Mouse (Mus musculus) heart, postnatal 25 days (tissue): ENCODE measurements around the gene Ap1m1. TPM values are rescaled to one million over a fixed set of nuclear protein-coding genes. Genes with fewer than 3 reads are reported as not detected.

Experiments used
- DNase-seq: peaks from one replicate; pipeline ENCODE4 v3.0.0; 2022; ENCODE audit warnings: low spot score
- intact Hi-C: fragments of 180-260 bp; cut with DNase I; formaldehyde crosslinking; loops from one replicate; pipeline ENCODE4 v1.15.1; 2025
- total RNA-seq, 2 experiments: library from RNA; stranded (reverse); gene quantifications; 2 replicates each; pipeline ENCODE4 v1.2.3; 2021

Ap1m1 gene
- total RNA-seq, 2 experiments from 2014 or later = 44.0 to 46.1 TPM

DNA sequence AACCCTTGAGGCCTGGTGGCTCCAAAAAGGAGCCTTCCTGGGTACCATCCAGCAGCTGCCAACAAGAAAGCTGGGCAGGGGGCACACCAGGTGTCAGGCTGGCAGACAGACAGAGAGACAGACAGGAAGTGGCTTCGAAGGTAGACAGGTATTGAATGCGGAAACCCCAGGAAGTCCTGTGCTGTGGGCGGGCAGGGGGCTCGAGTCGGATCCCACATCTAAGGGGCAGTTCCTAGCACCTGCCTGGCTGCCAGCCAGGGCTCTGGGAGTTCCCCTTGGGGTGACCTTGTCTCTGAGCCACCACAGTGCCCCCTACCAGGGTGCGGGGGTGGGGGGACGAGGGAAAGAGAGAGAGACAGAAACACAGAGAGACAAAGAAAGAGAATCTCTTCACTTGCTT is 39.3 kb downstream of the Ap1m1 start:
- intact Hi-C loops = no loop called here
- DNase-seq = no peak

DNA sequence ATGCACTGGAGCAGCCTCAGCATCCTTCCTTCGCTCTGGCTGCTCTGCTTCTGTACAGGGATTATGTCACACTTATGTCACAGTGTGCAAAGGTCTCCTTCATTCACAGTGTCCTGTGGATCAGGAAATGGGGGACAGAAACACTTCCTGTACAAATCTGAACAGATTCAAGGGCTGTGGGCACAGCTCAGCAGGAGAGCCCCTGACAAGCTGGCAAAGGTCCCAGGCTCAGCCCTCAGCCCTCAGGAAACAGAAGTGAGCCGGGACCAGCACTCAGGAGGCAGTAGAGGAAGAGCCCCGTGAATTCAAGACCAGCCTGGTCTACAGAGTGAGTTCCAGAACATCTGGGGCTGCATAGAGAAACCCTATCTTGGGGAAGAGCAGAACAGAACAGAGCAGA is 41.8 kb downstream of the Ap1m1 start:
- intact Hi-C loops = no loop called here
- no peak for DNase-seq

DNA sequence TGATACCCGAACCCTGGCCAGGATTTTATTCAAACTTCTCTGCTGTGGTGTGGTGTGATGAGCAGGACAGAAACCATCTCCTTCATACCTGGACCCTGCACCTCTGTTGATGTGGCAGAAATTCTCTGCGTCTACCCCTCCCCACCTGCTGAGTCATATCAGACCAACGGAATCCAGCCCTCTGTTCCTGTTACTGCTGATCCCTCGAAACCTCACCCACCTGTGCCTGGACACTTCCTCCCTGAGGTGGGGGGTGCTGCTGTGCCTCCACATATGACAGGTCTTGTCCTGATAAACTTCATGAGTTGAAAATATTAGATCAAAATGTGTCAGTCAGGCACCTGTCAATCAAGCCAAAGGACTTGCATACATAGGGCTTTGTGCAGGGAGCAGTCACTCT is 45.5 kb downstream of the Ap1m1 start:
- intact Hi-C loops = no loop called here
- no peak for DNase-seq

DNA sequence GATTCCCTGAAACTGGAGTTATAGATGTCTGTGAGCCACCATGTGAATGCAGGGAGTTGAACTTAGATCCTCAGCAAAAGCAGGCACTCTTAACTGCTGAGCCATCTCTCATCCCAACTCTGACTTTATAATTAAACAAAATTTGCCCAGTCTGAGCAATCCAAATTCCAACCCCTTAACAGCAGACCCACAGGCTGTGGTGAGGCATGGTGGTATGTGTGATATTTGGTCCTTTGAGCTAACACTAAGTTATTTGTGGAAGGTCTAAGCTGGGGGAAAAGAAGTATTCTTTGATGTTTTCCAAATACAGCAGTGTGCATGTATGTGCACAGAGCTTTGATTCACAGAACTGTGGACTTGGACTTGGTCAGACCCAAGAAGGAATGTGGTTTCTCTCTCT is 49.2 kb downstream of the Ap1m1 start:
- intact Hi-C loops = no loop called here
- no peak for DNase-seq

DNA sequence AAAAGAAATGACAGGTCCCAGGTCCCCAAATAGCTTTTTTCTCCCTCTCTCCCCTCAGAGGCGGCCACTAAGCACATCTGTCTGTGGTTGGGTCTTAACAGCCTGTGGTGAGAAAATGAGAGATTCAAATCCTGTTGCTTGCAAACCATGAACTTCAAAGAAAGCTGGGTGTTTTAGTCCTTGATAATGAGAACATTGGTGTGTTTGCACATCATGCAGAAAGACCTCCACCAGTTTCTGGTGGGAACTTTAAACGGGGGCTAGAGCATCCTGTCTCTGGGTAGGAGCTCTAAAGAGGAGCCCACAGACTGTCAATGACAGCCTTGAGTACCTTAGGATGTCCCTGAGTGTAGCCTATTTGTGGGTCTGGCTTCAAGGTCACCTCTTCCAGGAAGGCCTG is 51.3 kb downstream of the Ap1m1 start:
- no peak for DNase-seq
- intact Hi-C loops = no loop called here

DNA sequence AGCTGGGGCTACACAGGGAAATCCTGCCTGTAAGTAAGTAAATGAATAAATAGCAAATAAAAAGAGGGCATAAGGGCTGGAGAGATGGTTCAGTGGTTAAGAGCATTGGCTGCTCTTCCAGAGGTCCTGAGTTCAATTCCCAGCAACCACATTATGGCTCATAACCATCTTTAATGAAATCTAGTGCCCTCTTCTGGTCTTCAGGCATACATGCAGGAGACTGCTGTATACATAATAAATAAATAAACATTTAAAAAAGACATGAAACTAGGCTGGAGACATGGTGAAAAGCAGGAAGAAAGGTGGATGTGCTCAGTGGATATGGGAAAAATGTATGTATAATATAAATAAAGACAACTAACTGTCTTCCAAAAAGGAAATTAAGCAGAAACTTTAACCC is 53.5 kb downstream of the Ap1m1 start:
- DNase-seq = no peak
- intact Hi-C loops = loop anchor here (2.0 kb wide), 1 partner anchor 17 kb away; no protein-coding TSS in a partner anchor

DNA sequence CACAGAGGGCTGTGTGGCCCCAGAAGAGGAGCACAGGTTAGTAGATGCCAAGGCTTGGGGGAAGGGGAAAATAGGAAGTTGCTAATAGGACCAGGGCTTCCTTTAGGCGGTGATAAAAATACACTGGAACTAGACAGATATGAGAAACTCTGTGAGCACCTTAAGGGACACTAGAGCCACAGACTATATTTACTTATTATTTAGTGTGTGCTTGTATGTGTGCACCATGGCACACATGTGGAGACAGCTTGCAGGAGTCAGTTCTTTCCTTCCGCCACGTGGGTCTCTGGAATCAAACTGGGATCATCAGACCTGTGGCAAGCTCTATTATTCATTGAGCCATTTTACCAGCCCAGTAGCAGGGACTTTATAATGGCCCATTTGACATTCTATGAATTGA is 55.3 kb downstream of the Ap1m1 start:
- DNase-seq = no peak
- intact Hi-C loops = loop anchor here (1.0 kb wide), 1 partner anchor 27 kb away; no protein-coding TSS in a partner anchor

DNA sequence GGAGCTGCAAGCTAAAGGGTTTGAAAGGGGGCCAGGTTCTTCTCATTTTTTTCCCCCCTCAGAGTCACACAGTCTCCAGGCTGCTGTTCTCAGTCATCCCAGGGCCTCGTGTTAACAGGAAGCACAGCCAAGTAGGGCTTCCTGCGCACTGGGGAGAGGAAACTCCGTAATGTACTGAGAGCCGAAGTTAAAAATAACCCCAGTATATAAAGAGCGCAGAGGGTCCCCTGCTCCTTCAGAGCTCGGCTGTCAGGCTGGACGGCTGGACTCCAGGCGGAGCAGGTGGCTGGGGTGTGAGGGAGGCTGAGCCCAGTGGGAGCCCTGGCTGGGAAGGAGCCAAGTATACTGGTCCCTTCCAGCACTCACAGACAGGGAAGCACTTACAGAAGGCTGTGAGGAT is 55.9 kb downstream of the Ap1m1 start:
- intact Hi-C loops = loop anchor here (1.0 to 2.0 kb wide), 2 partner anchors 25 to 27 kb away; no protein-coding TSS in a partner anchor
- DNase-seq = peak; percentile 95

DNA sequence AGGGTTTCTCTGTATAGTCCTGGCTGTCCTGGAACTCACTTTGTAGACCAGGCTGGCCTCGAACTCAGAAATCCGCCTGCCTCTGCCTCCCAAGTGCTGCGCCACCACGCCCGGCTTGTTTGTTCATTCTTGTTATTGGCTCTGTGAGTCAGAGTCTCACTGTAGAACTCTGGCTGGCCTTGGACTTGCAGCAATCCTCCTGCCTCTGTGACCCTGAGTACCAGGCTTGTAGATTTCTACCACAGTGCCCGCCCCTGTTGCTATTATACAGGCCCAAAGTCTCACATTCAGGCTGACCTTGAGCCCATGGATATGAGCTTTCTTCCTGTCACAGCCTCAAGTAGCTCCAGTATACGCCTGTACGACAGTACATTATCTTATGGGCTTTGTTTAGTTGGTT is 56.7 kb downstream of the Ap1m1 start:
- intact Hi-C loops = loop anchor here (2.0 kb wide), 1 partner anchor 24 kb away; no protein-coding TSS in a partner anchor
- DNase-seq = no peak

DNA sequence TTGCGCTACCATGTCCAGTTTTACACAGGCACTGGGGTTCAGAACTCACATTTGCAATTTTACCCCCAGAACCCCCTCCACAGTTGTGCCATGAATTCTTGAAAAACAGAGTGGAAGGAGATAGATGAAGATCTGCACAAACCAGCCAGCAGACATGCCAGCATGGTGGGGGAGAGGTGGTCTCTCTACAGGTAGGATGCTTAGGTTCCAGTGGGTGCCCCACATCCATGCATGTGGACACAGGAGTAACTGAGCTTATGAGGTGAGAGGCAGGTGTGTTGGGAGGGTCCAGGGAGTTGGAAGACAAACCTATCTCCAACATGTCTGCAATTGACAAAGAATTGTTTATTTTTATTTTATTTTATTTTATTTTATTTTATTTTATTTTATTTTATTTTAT is 59.1 kb downstream of the Ap1m1 start:
- DNase-seq = no peak
- intact Hi-C loops = no loop called here

DNA sequence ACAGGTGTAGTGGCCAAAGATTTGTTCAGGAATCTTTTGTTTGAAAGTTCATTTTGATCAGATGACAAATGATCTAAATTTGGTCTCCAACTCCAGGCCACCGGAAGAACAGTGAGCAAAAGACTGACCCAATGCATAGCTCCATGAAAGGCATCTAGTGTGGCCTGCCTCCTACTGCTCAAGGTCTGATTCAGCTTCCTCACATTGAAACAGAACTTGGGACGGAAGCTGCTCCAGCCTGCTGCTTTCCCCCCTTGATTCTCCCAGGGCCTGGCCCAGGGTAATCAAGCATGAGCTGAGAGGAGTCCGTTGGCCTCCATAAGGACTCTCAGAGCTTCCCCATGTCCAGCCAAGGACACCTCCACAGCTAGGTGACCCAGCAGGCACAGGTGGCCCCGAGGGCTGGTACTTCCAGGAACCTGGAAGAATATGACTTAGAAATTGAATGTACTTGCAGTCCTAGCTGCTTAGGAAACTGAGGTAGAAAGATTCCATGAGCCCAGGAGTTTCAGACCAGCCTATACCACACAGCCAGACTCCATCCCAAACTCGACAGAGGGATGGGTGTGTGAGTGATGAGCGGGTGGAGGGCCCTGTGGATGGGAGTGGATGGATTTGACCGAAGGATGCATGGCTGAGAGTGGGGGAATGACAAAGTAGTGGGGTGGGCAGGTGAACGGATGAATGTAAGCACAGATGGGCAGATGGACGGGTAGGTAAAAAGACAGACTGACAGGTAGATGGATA is 61.0 kb downstream of the Ap1m1 start:
- no peak for DNase-seq
- intact Hi-C loops = no loop called here

DNA sequence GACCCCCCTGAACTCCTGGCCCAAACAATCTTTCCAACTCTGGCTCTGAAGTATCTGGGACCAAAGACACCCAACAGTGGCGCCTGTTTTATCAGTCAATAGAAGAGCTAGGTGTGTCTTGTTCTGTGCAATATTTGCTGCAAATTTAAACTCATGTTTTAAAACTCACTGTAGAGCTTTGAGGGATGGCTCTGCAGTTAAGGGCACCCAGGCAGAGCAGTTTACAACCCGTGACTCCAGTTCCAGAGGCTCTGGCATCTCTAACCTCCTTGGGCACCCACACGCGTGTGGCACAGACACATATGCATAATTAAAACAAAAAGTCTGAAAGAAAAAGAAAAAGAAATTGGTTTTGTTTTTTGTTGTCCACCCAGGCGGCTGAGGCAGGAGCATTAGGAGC is 61.7 kb downstream of the Ap1m1 start:
- intact Hi-C loops = no loop called here
- DNase-seq = no peak

DNA sequence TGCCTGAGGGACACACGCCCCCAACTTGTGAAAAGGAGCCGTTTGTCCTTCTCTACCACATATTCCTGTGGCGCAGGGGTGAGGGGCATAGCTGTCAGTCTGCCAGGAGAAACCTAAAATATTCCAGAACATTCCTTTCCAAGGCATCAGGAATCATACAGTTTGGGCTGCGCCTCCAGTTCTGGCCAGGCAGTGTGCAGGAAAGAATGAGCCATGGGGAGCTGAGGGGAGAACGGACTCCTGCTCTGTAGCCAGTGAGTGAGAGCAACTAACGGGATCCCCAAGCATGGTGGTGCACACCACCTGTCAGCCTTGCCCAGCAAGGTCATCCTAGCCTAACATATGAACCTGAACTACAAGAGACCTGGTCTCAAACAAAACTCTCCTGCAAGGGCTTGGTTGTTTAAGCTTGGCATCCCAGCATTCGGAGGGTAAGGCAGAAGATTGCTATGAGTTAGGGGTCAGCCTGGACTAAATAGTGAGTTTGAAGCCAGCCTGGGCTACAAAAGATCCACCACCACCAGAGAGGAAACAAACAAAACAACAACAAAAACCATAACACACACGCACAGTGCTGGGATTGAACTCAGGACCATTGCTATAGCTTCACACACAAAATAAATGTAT is 63.3 kb downstream of the Ap1m1 start:
- intact Hi-C loops = loop anchor here (2.0 kb wide), 1 partner anchor 34 kb away; no protein-coding TSS in a partner anchor
- peak; percentile 31 for DNase-seq

DNA sequence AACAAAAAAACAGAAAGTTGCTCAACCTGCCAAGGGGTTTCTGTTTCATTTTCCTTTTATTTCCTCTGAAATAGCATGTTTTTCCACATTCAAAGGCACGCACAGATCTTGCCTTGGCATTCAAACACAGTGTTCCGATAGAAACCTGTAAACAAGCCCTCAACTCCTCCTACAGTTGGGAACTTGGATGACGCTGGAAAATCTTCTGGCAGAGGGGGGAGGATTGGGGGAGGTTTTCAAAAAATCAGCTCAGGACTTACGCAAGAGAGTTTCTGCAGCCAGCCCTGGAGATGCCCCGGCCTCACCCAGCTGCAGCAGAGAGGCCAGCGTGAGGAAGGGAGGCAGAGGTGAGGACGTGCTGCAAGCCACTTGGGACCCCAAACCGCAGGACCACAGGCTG is 63.8 kb downstream of the Ap1m1 start:
- intact Hi-C loops = loop anchor here (2.0 kb wide), 1 partner anchor 35 kb away; no protein-coding TSS in a partner anchor
- peak; percentile 82 for DNase-seq

DNA sequence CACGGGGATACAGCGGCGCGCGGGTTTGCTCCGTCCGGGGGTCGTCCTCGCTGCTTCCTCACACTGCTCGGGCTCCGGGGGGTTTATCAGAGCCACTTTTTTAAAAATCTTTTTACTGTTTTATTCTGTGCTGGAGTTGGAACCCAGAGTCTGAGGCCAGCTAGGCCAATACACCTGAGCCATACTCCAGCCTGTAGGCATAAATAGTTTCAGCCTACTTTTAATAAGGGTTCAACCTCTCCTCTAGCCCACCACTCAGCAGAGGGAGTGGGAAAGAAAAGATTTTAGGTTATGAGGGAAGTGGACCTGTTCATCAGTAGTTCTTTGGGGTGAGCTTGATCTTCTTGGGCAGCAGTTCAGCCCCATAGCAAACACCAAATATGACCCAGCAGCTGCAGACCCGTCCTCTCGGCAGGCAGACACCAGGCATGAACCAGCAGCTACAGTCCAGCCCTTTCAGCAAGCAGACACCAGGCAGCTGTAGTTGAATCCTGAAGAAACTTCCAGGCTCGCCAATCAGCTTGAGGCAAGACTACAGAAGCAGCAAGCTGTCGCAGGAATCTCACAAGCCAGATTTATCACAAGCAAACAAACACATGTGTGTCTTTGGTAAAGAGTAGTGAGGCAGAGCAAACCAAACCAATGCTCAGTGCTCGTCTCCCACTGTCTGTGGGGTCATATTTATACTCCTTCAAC is 65.5 kb downstream of the Ap1m1 start, which contains the start of gene Gm10282:
TSS of gene Gm10282 (minus strand) at position 51 of the 696 bp plus-strand sequence.
- intact Hi-C loops = no loop called here
- DNase-seq = no peak

DNA sequence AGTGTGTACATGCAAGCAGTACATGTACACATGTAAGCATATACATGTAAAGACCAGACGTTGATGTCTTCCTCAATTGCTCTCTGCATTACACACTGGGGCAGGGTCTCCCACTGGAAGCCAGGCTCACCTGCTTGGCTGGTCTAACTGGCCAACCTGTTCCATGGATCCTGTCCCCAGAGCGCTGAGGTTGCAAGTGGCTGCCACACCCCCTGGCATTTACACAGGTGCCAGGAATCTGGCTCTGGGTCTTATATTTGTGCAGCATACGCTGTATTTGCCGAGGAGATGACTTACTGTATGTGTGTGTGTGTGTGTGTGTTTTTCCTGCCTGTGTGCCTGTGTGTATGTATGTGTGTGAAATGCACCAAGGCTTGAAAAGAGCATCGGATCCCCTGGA is 67.1 kb downstream of the Ap1m1 start:
- intact Hi-C loops = no loop called here
- no peak for DNase-seq

Other genes with a start within 250 kb of the Ap1m1 start
- gene Cyp4f18, start 230.4 kb upstream of the Ap1m1 start, total RNA-seq = under 1 TPM; 0.70 to 0.73 TPM
- not detected for gene Olfr372, start 198.8 kb upstream of the Ap1m1 start, total RNA-seq
- gene Olfr373, start 156.8 kb upstream of the Ap1m1 start, total RNA-seq = not detected
- not detected for gene Olfr374, start 133.0 kb upstream of the Ap1m1 start, total RNA-seq
- gene Tpm4, start 105.0 kb upstream of the Ap1m1 start, total RNA-seq = 100 to 1,000 TPM; 105 to 108 TPM
- gene Rab8a, start 78.8 kb upstream of the Ap1m1 start, total RNA-seq = 10 to 100 TPM; 23.4 to 23.5 TPM
- not detected for gene Hsh2d, start 50.4 kb upstream of the Ap1m1 start, total RNA-seq
- under 1 TPM in 1 of 2 experiments, not detected in 1; 0.49 TPM for gene Cib3, start 27.2 kb upstream of the Ap1m1 start, total RNA-seq
- gene Gm11034, start 26.4 kb upstream of the Ap1m1 start, total RNA-seq = not detected
- 10 to 100 TPM; 20.4 to 20.7 TPM for gene Fam32a, start 20.3 kb upstream of the Ap1m1 start, total RNA-seq
- gene Gm10282, start 65.2 kb downstream of the Ap1m1 start, total RNA-seq = 10 to 100 TPM in 1 of 2 experiments, 1 to 10 TPM in 1; 7.6 to 10.1 TPM
- gene Klf2, start 79.0 kb downstream of the Ap1m1 start, total RNA-seq = 10 to 100 TPM; 48.2 to 62.5 TPM
- gene Eps15l1, start 181.4 kb downstream of the Ap1m1 start, total RNA-seq = 10 to 100 TPM; 38.9 to 41.8 TPM
- gene Calr3, start 203.9 kb downstream of the Ap1m1 start, total RNA-seq = 10 to 100 TPM; 13.1 to 15.4 TPM
- gene 1700030K09Rik, start 203.9 kb downstream of the Ap1m1 start, total RNA-seq = 1 to 10 TPM; 4.6 to 7.5 TPM
- 10 to 100 TPM; 33.5 to 35.2 TPM for gene Cherp, start 235.2 kb downstream of the Ap1m1 start, total RNA-seq